8 mouse cellular contexts compared by ENCODE assay signal in genomic region chr15:77816601-77816950, GRCm38 (mm10). TPM values are rescaled to one million over a fixed set of nuclear protein-coding genes. Genes with fewer than 3 reads are reported as not detected.
A peak's percentile ranks its signal among the peaks of the same experiment; 100 is the strongest.
DNase-seq lines count a peak whose midpoint lies in the region; ATAC-seq and TF ChIP-seq lines count a peak whose summit lies in the region.

No protein-coding gene starts in this region.

- no peak for TF ChIP-seq CTCF in spleen, adult 2 months (IDR thresholded peaks at IDR 0.05; ENCODE audit: extremely low read depth, insufficient read depth, insufficient read length, insufficient replicate concordance)
- no peak for TF ChIP-seq CTCF in hindbrain, postnatal 0 days (IDR thresholded peaks at IDR 0.05; ENCODE audit: low read depth)

- ATAC-seq in heart, embryonic 16.5 days (replicated peaks; ENCODE audit: extremely low read depth, insufficient read depth, low FRiP score): no peak
- ATAC-seq in hindbrain, postnatal 0 days: no peak
- ATAC-seq in stomach, embryonic 15.5 days (ENCODE audit: insufficient read depth, low FRiP score, low read depth): no peak

- H3K9me3 ChIP-seq in heart, embryonic 16.5 days (replicated peaks; ENCODE audit: control insufficient read depth, low read length): no peaks in the 10 kb centered on the region
- no peaks in the 10 kb centered on the region for H3K9me3 ChIP-seq in hindbrain, postnatal 0 days (ENCODE audit: low read length)
- no peaks in the 10 kb centered on the region for H3K9me3 ChIP-seq in stomach, embryonic 15.5 days

- WGBS in heart, embryonic 16.5 days: 28% methylated on average over 4 of the region's 4 CpGs
- 44% methylated on average over 4 of the region's 4 CpGs for WGBS in spleen, adult 2 months
- WGBS in hindbrain, postnatal 0 days: 86% methylated on average over 4 of the region's 4 CpGs
- 32% methylated on average over 4 of the region's 4 CpGs for WGBS in stomach, embryonic 15.5 days

- no peak for TF ChIP-seq POLR2A in spleen, adult 2 months (IDR thresholded peaks at IDR 0.05; ENCODE audit: low read depth, low read length)

- DNase-seq in heart, postnatal 36 days: no peak
- no peak for DNase-seq in spleen, adult 2 months (ENCODE audit: low read depth in 1 of 2, low spot score in 2 of 2)
- no peak for DNase-seq in spleen, postnatal 4 days (ENCODE audit: low spot score in 2 of 2)
- no peak for DNase-seq in hindbrain, postnatal 0 days (ENCODE audit: low spot score)
- DNase-seq in right cerebral cortex, postnatal 25 days: no peak
- no peak for DNase-seq in right cerebral cortex, adult 2 months (ENCODE audit: low spot score in 2 of 2)

- H3K4me1 ChIP-seq in heart, embryonic 16.5 days (ENCODE audit: control insufficient read depth, insufficient read depth, low read length): peaks cover 95% of the 10 kb centered on the region
- peaks cover 51% of the 10 kb centered on the region for H3K4me1 ChIP-seq in spleen, adult 2 months (ENCODE audit: control insufficient read depth, insufficient read depth, insufficient read length)
- H3K4me1 ChIP-seq in hindbrain, postnatal 0 days (ENCODE audit: insufficient read depth, low read length): peaks cover 43% of the 10 kb centered on the region
- H3K4me1 ChIP-seq in stomach, embryonic 15.5 days: peaks cover 80% of the 10 kb centered on the region

- H3K4me2 ChIP-seq in heart, embryonic 16.5 days (ENCODE audit: low read depth, low read length): peak overlapping the region; percentile 41; the same call in 1 of the 2 replicates
- no peak overlapping the region for H3K4me2 ChIP-seq in hindbrain, postnatal 0 days (ENCODE audit: low read depth, low read length)
- peak overlapping the region; percentile 19; the same call in 1 of the 2 replicates for H3K4me2 ChIP-seq in stomach, embryonic 15.5 days

- peak overlapping the region; percentile 89 for H3K27ac ChIP-seq in heart, embryonic 16.5 days (ENCODE audit: low read length)
- H3K27ac ChIP-seq in spleen, adult 2 months (ENCODE audit: insufficient read depth, low read length): peak overlapping the region; percentile 81
- H3K27ac ChIP-seq in hindbrain, postnatal 0 days: peak overlapping the region; percentile 46; the same call in 1 of the 2 replicates
- H3K27ac ChIP-seq in stomach, embryonic 15.5 days: peak overlapping the region; percentile 74

- intact Hi-C loops in heart, postnatal 36 days (cut with DNase I): no loop called here

- H3K4me3 ChIP-seq in heart, embryonic 16.5 days (ENCODE audit: low read length): no peak overlapping the region
- H3K4me3 ChIP-seq in spleen, adult 2 months (ENCODE audit: extremely low read depth, insufficient read depth, insufficient read length): no peak overlapping the region
- H3K4me3 ChIP-seq in hindbrain, postnatal 0 days (ENCODE audit: low read length): no peak overlapping the region
- H3K4me3 ChIP-seq in stomach, embryonic 15.5 days (replicated peaks): no peak overlapping the region

- H3K36me3 ChIP-seq in heart, embryonic 16.5 days (ENCODE audit: control insufficient read depth, insufficient read depth): peaks cover 14% of the 10 kb centered on the region
- H3K36me3 ChIP-seq in spleen, adult 2 months (ENCODE audit: control insufficient read depth, insufficient read depth, low read length): peaks cover 17% of the 10 kb centered on the region
- peaks cover 5% of the 10 kb centered on the region; the same call in 1 of the 2 replicates for H3K36me3 ChIP-seq in hindbrain, postnatal 0 days (ENCODE audit: insufficient read depth, low read length)
- peaks cover 14% of the 10 kb centered on the region for H3K36me3 ChIP-seq in stomach, embryonic 15.5 days

- no peaks in the 10 kb centered on the region for H3K27me3 ChIP-seq in heart, embryonic 16.5 days (ENCODE audit: control insufficient read depth, insufficient read depth, low read length)
- no peaks in the 10 kb centered on the region for H3K27me3 ChIP-seq in spleen, adult 2 months (ENCODE audit: control insufficient read depth, insufficient read depth, low read length)
- no peaks in the 10 kb centered on the region for H3K27me3 ChIP-seq in hindbrain, postnatal 0 days (ENCODE audit: insufficient read depth, low read length)
- H3K27me3 ChIP-seq in stomach, embryonic 15.5 days (replicated peaks): no peaks in the 10 kb centered on the region

- peak overlapping the region; percentile 60 for H3K9ac ChIP-seq in heart, embryonic 16.5 days (ENCODE audit: low read length)
- H3K9ac ChIP-seq in hindbrain, postnatal 0 days (replicated peaks; ENCODE audit: low read length): no peak overlapping the region
- 0 out of 2 replicates have a peak overlapping the region, but pooled peaks have one; percentile 2 for H3K9ac ChIP-seq in stomach, embryonic 15.5 days

RNA-seq across cellular contexts. Expression of gene Myh9, which starts 25.4 kb away (rescaled TPM):
- polyA plus RNA-seq in heart, embryonic 16.5 days (2015; fragmentation: Nextera tagmentation; extraction: Ambion mirVana): 22.8 and 29.7 TPM in 2 replicates
- 100 to 1,000 TPM; 105 to 110 TPM for total RNA-seq in heart, postnatal 36 days (2021)
- polyA plus RNA-seq in spleen, adult 2 months (2012; rRNA removed): 138 and 142 TPM in 2 replicates
- total RNA-seq in hindbrain, postnatal 0 days (2014; rRNA removed): 29.4 and 33.6 TPM in 2 replicates
- 8.4 and 9.1 TPM in 2 replicates for polyA plus RNA-seq in hindbrain, postnatal 0 days (2015; fragmentation: Nextera tagmentation; extraction: Ambion mirVana)
- 57.0 TPM in 2 replicates for polyA plus RNA-seq in stomach, embryonic 15.5 days (2015; fragmentation: Nextera tagmentation; extraction: Ambion mirVana)

RNA-seq across cellular contexts. Expression of gene Apol8, which starts 59.8 kb away (rescaled TPM):
- 0.05 TPM in 1 of 2 replicates, not detected in the other for polyA plus RNA-seq in heart, embryonic 16.5 days (2015; fragmentation: Nextera tagmentation; extraction: Ambion mirVana)
- total RNA-seq in heart, postnatal 36 days (2021): not detected
- 4.3 and 5.9 TPM in 2 replicates for polyA plus RNA-seq in spleen, adult 2 months (2012; rRNA removed)
- 0.50 and 0.84 TPM in 2 replicates for total RNA-seq in hindbrain, postnatal 0 days (2014; rRNA removed)
- polyA plus RNA-seq in hindbrain, postnatal 0 days (2015; fragmentation: Nextera tagmentation; extraction: Ambion mirVana): 0.35 and 0.50 TPM in 2 replicates
- polyA plus RNA-seq in stomach, embryonic 15.5 days (2015; fragmentation: Nextera tagmentation; extraction: Ambion mirVana): 0.75 and 1.7 TPM in 2 replicates
